Mouse (Mus musculus): ENCODE data around the gene Ctbs.
"Not testable (repeated sequence)": the region's sequence is repeated elsewhere in the genome, so short reads cannot be mapped to it uniquely, and the experiment has no call there.

The Ctbs gene

GRCm38 (mm10) chr3:146449745-146450250, at the start of gene Ctbs:
Gene Ctbs, plus strand, starts transcription at chr3:146449795.
- no peak for DNase-seq

GRCm38 (mm10) chr3:146403770-146404169, 45.8 kb upstream of the Ctbs start:
- no peak for DNase-seq

GRCm38 (mm10) chr3:146404311-146405201, 45.0 kb upstream of the Ctbs start, which contains the start of gene Ssx2ip:
Gene Ssx2ip, plus strand, starts transcription at chr3:146404642.
- peak; percentile 99 for DNase-seq

- no peak for DNase-seq
These were observed 44.2 kb upstream of the Ctbs start for GRCm38 (mm10) chr3:146405213-146406006.

GRCm38 (mm10) chr3:146406007-146406341, 43.6 kb upstream of the Ctbs start:
- peak; percentile 70 for DNase-seq

- DNase-seq = no peak
These were observed 42.4 kb upstream of the Ctbs start for GRCm38 (mm10) chr3:146407086-146407721.

GRCm38 (mm10) chr3:146410114-146410513, 39.5 kb upstream of the Ctbs start:
- DNase-seq = no peak

- no peak for DNase-seq
These were observed 37.6 kb upstream of the Ctbs start for GRCm38 (mm10) chr3:146412008-146412407.

- DNase-seq = no peak
These were observed 37.1 kb upstream of the Ctbs start for GRCm38 (mm10) chr3:146412480-146412879.

- no peak for DNase-seq
These were observed 36.6 kb upstream of the Ctbs start for GRCm38 (mm10) chr3:146413016-146413415.

GRCm38 (mm10) chr3:146413992-146414391, 35.6 kb upstream of the Ctbs start:
- no peak for DNase-seq

GRCm38 (mm10) chr3:146414555-146414954, 35.0 kb upstream of the Ctbs start:
- no peak for DNase-seq

- DNase-seq = no peak
These were observed 31.7 kb upstream of the Ctbs start for GRCm38 (mm10) chr3:146417873-146418272.

GRCm38 (mm10) chr3:146418901-146419300, 30.7 kb upstream of the Ctbs start:
- DNase-seq = no peak

- DNase-seq = no peak
These were observed 30.1 kb upstream of the Ctbs start for GRCm38 (mm10) chr3:146419534-146419933.

GRCm38 (mm10) chr3:146419992-146420537, 29.5 kb upstream of the Ctbs start:
- no peak for DNase-seq

GRCm38 (mm10) chr3:146421787-146422186, 27.8 kb upstream of the Ctbs start:
- no peak for DNase-seq

- DNase-seq = no peak
These were observed 25.9 kb upstream of the Ctbs start for GRCm38 (mm10) chr3:146423710-146424109.

GRCm38 (mm10) chr3:146424306-146424900, 25.2 kb upstream of the Ctbs start:
- no peak for DNase-seq

- DNase-seq = no peak
These were observed 23.7 kb upstream of the Ctbs start for GRCm38 (mm10) chr3:146425902-146426301.

- no peak for DNase-seq
These were observed 23.1 kb upstream of the Ctbs start for GRCm38 (mm10) chr3:146426489-146426888.

- DNase-seq = not testable (repeated sequence)
These were observed 16.5 kb upstream of the Ctbs start for GRCm38 (mm10) chr3:146433063-146433462.
